Mouse (Mus musculus): Measurements from ENCODE around the gene Ick. TPM values are rescaled to one million over a fixed set of nuclear protein-coding genes. Genes with fewer than 3 reads are reported as not detected.
"Not testable (repeated sequence)": the region's sequence is repeated elsewhere in the genome, so short reads cannot be mapped to it uniquely, and the experiment has no call there.

Gene Ick
- total RNA-seq, 4 experiments from 2014 or later = 18.7 to 25.0 (median 22.4) TPM

- no peak for DNase-seq
Measured at GRCm38 (mm10) chr9:78154211-78154977, 45.4 kb downstream of the Ick start.

- DNase-seq = no peak
Measured at GRCm38 (mm10) chr9:78157221-78157620, 48.2 kb downstream of the Ick start.

- DNase-seq = no peak
Measured at GRCm38 (mm10) chr9:78163291-78163690, 54.3 kb downstream of the Ick start.

GRCm38 (mm10) chr9:78164741-78165140, 55.7 kb downstream of the Ick start:
- DNase-seq = no peak

GRCm38 (mm10) chr9:78165454-78165853, 56.5 kb downstream of the Ick start:
- DNase-seq = no peak

GRCm38 (mm10) chr9:78166694-78167452, 57.9 kb downstream of the Ick start:
- DNase-seq = no peak

DNA sequence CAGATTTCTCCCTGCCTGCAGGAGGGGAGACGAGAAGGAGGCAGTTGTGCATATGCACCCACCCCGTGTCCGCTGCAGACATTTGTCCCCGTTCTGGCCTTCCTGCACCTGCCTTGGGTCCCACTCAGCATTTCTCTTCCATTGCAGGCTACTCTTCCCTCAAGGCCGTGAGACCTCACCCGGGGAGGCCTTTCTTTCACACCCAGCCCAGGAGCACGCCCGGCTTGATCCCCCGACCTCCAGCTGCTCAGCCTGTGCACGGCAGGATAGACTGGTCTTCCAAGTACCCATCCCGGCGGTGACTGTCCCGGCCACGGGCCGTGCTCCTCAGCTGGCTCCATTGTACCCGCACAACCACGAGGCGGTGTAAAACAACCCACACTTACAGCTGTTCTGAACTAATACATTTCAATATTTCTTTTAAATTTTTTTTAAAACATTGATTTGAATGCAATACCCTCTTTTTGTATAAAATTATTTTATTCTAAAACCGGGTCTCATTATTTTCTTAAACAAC, 58.5 kb downstream of the Ick start:
- no peak for DNase-seq

GRCm38 (mm10) chr9:78168864-78169263, 59.9 kb downstream of the Ick start:
- no peak for DNase-seq

DNA sequence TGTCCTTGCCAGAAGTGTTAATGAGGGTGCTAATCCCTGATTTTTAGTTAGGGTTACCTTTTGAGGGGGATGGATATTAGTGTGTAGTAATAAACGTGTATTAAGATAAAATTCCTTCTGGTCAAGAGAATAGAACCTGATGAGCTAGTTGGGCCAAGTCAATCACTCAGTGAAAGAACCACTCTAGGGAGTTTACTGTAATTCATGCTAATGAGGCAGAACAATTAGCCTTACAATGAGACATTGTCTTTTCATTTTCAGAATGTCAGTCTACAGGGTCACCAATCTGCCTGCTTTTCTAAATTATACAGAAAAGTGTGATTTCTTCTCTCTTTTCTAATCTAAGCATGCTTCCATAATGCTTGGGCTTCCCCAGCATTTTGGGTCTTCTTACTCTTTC, 65.0 kb downstream of the Ick start:
- no peak for DNase-seq

DNA sequence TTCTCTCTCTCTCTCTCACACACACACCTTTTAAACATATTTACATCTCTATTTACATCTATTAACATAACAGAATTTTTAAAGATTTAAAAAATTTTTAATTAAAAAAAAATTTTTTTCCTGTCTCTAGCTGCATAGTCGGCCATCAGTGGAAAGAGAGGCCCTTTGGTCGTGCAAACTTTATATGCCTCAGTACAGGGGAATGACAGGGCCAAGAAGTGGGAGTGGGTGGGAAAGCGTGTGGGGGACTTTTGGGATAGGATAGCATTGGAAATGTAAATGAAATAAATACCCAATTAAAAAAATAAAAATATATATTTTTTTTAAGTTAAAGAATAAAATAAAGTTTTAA, 65.9 kb downstream of the Ick start:
- not testable (repeated sequence) for DNase-seq

DNA sequence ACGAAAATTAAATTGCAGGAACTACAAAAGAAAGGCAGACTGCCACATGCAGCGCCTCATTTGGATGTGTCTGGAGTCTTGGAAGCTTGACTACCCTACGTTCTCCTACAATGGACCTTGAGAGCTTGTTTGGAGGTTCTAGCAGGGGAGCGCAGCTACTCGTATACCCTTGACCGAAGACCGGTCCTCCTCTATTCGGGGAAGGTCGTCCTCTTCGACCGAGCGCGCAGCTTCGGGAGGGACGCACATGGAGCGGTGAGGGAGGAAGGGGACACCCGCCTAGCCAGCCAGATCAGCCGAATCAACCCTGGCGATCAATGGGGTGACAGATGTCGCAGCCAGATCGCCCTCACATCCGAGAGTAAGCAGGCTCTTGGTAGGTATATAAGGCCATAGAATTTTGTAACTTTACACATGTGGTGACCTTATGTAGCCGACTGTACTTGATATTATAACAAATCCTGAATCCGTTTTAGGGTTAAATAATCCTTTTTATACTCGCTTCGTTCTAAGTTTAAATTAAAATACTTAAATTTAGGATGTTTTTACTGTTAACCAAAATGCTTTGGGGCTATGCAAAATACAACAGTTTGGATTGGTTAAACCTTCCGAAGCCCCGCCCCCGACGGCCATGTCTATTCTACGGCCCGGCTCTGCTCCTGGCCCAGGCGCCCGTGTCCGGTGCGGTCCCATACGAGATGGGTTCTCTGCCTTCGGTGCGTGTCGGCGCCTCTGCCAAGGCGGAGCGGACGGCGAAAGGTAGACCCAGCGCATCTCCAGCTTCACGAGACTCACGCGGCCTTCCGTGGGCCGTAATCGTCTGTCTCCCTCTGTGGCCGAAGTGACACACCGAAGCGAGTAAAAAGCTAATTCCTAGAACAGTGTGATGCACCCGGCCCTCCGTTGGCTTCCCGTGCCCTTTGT, 66.5 kb downstream of the Ick start:
- peak; percentile 91 for DNase-seq

DNA sequence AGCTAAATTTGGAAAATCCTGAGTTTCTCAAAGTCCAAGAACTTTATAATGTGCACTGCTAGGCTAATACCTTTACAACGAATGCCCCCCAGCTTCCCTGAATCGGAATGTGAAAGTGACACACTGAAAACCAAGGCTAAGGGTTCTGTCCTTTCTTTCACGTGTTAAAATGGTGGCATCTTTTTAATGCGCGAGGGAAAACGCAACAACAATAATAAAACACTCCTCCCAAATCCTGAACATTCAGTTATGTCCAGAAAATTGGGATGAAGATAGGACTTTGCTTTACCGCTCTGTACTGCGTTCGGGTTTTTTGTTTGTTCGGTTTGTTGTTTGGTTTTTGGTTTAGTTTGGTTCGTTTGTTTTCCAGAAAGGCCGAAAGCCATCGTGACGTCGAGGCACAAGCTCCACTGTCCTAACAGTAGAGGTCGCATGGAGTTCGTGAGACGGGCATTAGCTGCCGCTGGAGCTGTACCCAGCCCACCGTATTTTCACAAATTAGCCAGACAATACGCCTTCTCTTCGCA, 67.3 kb downstream of the Ick start:
- DNase-seq = peak; percentile 40

GRCm38 (mm10) chr9:78176831-78177230, 67.8 kb downstream of the Ick start:
- DNase-seq = no peak

DNA sequence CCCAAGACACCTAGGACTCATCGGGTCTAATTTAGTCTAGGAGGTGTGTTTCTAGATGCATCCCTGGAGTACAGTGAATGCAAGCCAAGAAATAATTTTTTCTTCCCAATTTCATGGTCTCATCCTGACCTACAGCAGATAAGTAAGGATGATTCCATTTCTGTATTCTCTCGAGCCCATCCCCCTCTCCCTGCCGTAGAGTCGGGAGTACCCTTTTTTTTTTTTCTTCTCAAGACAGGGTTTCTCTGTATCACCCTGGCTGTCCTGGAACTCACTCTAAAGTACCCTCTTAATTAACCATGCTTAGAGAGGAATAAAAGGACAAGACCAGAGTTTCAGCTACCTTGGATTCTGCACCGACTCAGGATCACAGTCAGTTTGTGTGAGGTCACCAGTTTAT, 69.2 kb downstream of the Ick start:
- no peak for DNase-seq

DNA sequence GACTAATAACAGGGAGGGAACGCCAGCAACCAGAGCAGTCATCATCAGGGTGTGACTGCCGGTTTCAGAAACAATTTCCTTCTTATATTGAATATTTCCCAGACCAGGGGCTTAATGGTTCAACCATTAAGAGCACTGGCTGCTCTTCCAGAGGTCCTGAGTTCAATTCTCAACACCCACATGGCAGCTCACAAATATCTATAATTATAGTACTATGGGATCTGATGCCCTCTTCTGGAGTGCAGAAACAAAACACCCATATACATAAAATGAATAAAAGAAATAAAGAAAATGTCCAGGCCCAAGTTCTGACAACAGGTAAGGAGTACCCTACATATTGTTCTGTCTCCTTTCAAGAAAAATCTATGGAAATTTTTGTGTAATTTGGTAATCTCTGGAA, 70.1 kb downstream of the Ick start:
- DNase-seq = no peak

GRCm38 (mm10) chr9:78182474-78182873, 73.5 kb downstream of the Ick start, which contains the start of gene Gsta4:
Gene Gsta4, plus strand, starts transcription at chr9:78182774.
- not testable (repeated sequence) for DNase-seq

DNA sequence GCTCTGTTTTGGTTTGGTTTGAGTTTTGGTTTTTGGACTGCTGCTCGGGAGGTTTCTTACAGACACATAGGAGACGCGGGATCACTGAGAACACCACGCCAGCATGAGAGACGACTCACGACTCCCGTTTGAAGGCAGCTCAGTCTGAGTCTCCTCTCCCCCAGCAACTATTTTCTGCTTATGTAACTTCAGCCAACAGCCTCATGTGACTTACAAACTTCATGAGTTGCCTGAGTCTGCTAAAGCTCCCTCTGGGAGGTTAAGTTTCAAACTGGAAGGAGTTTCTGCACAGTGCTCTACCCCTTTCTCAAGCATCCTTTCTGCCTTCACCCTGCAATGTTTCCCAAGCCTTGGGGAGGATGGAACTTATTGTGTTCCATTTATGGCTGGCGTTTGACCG, 76.7 kb downstream of the Ick start:
- DNase-seq = no peak

DNA sequence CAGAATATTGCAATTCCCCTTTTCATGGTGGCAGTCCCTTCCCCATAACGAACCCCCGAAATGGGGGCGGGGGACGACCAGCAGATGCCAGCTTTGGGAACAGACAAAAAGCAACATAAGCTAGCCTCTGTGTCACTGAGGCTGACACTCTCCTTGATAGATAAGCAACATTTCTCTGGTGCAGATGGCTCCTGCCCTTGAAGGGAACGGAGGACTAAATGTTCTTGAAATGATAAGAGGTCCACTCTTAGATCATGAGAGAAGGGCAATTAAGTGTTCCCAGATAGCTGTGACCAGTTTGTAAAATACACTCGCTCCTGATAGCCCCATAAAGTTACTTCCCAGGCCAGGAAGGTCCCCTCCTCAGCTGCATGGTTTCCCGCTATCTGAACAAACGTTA, 79.9 kb downstream of the Ick start:
- DNase-seq = no peak

GRCm38 (mm10) chr9:78190651-78191634, 82.0 kb downstream of the Ick start:
- no peak for DNase-seq

DNA sequence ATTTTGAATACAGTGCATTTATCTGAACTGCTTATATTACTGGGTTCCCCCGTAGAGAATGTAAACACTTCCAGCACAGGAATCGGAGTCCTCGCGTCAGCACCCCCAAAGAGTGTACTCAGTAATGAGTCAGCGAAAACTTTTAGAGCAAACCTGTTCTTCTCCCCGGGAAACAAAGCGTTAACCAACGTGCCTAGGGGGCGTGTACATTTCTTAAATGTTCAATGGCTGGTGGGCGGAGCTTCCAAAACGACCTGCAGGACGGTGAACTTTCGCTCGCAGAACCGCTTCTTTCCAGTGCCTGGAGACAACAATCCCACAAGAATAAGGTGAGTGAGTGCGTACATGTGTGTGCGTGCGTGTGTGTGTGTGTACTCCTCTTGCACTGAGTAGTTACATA, 82.7 kb downstream of the Ick start:
- DNase-seq = peak; percentile 44
